Mouse (Mus musculus) ES-E14 (cell line): ENCODE data around the gene Gm5580. TPM values are rescaled to one million over a fixed set of nuclear protein-coding genes. Genes with fewer than 3 reads are reported as not detected.
A peak's percentile ranks its signal among the peaks of the same experiment; 100 is the strongest.
"Not testable (repeated sequence)": the region's sequence is repeated elsewhere in the genome, so short reads cannot be mapped to it uniquely, and the experiment has no call there.

Experiments
- DNase-seq: peaks from one replicate; pipeline ENCODE4 v3.0.0-alpha.2; 2013; ENCODE audit warnings: low read depth, low spot score
- H3K27ac ChIP-seq: 2 replicates; pipeline ENCODE4 v1.5.1; 2012; ENCODE audit warnings: low read depth, mild to moderate bottlenecking, low read length, moderate library complexity, mixed read lengths; ENCODE audit not compliant: poor library complexity, insufficient read depth, severe bottlenecking
- H3K36me3 ChIP-seq: 2 replicates; pipeline ENCODE4 v1.6.1; 2012; ENCODE audit warnings: mild to moderate bottlenecking, low read length, moderate library complexity, mixed read lengths; ENCODE audit not compliant: control insufficient read depth, poor library complexity, insufficient read depth, severe bottlenecking
- H3K4me1 ChIP-seq, 2 experiments: fragments of 150-350 bp in 1 of 2; sonication (generic) in 1 of 2; 2 replicates each; pipeline ENCODE4 v1.6.1; 2012; ENCODE audit warnings: low read length in 2 of 2, mild to moderate bottlenecking in 1 of 2, mixed read lengths in 1 of 2; ENCODE audit not compliant: control insufficient read depth in 2 of 2, insufficient read depth in 2 of 2, poor library complexity in 1 of 2
- H3K4me3 ChIP-seq, 2 experiments: fragments of 150-350 bp in 1 of 2; sonication (generic) in 1 of 2; 2 replicates each; pipeline ENCODE4 v1.5.1; 2012; ENCODE audit warnings: low read length in 2 of 2, low read depth in 1 of 2, mild to moderate bottlenecking in 1 of 2, mixed read lengths in 1 of 2; ENCODE audit not compliant: insufficient read depth in 1 of 2, poor library complexity in 1 of 2, severe bottlenecking in 1 of 2
- H3K9ac ChIP-seq: 2 replicates; pipeline ENCODE4 v1.6.1; 2012; ENCODE audit warnings: low read depth, mild to moderate bottlenecking, low read length, mixed read lengths; ENCODE audit not compliant: poor library complexity, insufficient read depth, severe bottlenecking
- H3K9me3 ChIP-seq: fragments of 150-350 bp; sonication (generic); 2 replicates; pipeline ENCODE4 v1.6.1; 2012; ENCODE audit warnings: low read depth, mild to moderate bottlenecking, low read length; ENCODE audit not compliant: control insufficient read depth, insufficient read depth
- CHD2 ChIP-seq: IDR thresholded peaks from 2 replicates; pipeline ENCODE4 v1.6.1; 2014; ENCODE audit warnings: mild to moderate bottlenecking, low read depth, low read length, inconsistent platforms
- HCFC1 ChIP-seq: IDR thresholded peaks from 2 replicates; pipeline ENCODE4 v1.6.1; 2012; ENCODE audit warnings: low read length, inconsistent platforms, borderline replicate concordance; ENCODE audit not compliant: insufficient read depth
- MAFK ChIP-seq: IDR thresholded peaks from 2 replicates; pipeline ENCODE4 v1.6.1; 2014; ENCODE audit warnings: mild to moderate bottlenecking, low read depth, low read length, inconsistent platforms; ENCODE audit not compliant: insufficient read depth
- ZC3H11A ChIP-seq: IDR thresholded peaks from 2 replicates; pipeline ENCODE4 v1.6.1; 2012; ENCODE audit warnings: low read depth, mild to moderate bottlenecking, inconsistent platforms, low read length, borderline replicate concordance
- ZNF384 ChIP-seq: IDR thresholded peaks from 2 replicates; pipeline ENCODE4 v1.6.1; 2012; ENCODE audit warnings: low read depth, low read length, inconsistent platforms
- in situ Hi-C, 2 experiments: fragments of 600-800 bp; cut with MboI; formaldehyde crosslinking; loops; one replicate each; pipeline ENCODE4 v1.15.1; 2025; ENCODE audit warnings: low sequenced_read_pairs in 2 of 2, inconsistent platforms in 1 of 2; ENCODE audit not compliant: unreplicated experiment in 2 of 2
- total RNA-seq: library from RNA; depleted of rRNA; stranded (reverse); fragments of 300-350 nt; gene quantifications from 2 replicates; pipeline ENCODE4 v1.2.3, GENCODE M21; 2012; rRNA removed

Gene Gm5580
- total RNA-seq: 30.2 and 40.1 TPM in 2 replicates

DNA sequence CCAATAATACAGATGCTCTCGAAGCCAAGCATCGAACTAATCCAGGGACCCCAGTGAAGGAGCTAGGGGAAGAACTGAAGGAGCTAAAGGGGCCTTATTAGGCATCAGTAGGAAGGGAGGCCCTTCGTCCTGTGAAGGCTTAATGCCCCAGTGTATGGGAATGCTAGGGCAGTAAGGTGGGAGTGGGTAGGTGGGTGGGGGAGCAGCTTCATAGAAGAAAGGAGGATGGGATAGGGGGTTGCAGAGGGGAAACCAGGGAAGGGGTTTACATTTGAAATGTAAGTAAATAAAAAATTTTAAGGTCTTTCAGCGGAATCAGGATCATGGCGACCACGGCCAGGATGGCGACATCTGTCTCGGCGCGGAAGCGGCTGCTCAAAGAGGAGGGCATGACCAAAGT, at the start of gene Gm5580:
Gene Gm5580, plus strand, starts transcription at position 301 of the 400 bp plus-strand sequence.
- not testable (repeated sequence) for H3K4me1 ChIP-seq, H3K36me3 ChIP-seq, H3K4me3 ChIP-seq, DNase-seq, H3K9ac ChIP-seq, H3K27ac ChIP-seq, H3K9me3 ChIP-seq
- in situ Hi-C loops: loop anchor here (25.0 kb wide), 1 partner anchor 264 kb away; no protein-coding TSS in a partner anchor

DNA sequence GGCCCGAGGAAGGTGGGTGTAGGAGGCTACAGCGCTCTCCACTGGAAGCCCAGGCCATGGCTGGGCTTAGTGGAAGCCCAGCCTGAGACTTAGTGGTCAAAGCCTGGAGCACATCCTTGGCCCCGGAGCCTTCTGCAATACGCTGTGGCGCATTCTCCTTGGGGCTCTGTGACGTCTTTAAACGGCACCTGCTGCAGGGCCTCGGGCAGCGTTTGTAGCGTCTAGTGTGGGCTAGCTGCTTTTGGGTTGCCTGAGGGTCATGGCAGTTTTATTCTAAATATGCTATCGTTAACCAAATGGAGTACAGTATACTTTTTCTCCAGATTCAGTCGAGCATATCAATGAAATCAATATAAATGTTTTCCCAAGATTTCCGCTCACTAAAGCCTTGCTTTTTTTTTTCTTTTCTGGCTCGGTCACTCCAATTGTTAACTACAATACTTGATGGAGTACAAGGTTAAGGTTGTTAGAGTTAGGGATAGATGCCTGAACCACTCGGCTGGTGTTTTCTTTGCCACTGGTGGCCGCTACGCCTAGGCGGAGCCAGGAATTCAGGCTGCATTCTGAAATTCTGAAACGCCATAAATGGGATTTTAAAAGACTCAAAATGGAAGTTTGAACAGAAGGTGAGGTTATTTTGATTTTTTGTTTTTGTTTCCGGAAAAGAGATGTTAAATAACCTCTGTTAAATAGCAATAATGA, 44.5 kb upstream of the Gm5580 start, which contains the start of gene Olfr212:
Gene Olfr212, plus strand, starts transcription at position 215 of the 702 bp plus-strand sequence.
- H3K4me1 ChIP-seq, H3K9me3 ChIP-seq, H3K36me3 ChIP-seq, H3K9ac ChIP-seq, DNase-seq, H3K4me3 ChIP-seq, in situ Hi-C loops, H3K27ac ChIP-seq: not testable (repeated sequence)

DNA sequence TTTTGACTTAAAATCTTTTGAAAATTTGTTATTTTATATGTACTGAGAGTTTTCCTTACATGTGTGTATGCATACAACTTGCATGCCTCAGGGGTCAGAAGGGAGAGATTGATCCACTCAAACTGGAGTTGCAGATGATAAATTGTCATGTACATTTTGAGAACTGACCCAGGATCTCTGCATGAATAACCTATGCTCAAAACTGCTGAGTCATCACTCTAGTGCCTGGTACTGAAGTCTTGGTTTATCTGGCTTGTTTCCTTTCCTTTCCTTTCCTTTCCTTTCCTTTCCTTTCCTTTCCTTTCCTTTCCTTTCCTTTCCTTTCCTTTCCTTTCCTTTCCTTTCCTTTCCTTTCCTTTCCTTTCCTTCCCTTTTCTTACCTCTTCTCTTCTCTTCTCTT, 36.1 kb upstream of the Gm5580 start:
- Histone ChIP-seq H3K4me1 (no peaks in the 10 kb centered on the region), H3K4me3 (no peak overlapping the region), H3K27ac (no peak overlapping the region), H3K9me3 (no peaks in the 10 kb centered on the region), H3K9ac (no peak overlapping the region), H3K36me3 (no peaks in the 10 kb centered on the region)
- TF ChIP-seq CHD2 (no peak), MAFK (peak; percentile 95)
- no peak for DNase-seq
- in situ Hi-C loops: no loop called here

DNA sequence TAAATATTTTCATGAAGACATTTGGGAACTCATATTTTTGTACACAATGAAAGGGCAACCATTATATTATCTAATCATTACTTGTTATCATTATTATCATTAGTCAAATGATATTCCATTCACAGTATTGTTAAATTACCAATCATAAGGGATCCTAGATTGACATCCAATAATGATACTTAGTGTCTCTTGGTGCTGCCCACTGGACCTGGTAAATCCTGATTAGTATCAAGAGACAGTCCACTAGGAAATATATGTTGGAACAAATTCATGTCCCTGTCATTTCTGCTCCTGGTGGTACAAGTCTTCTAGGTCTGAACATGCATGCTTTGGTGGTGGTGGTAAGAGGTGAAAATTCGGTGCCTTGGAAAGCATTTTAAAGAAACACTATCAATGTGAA, 12.8 kb upstream of the Gm5580 start, which contains the start of gene Olfr213:
Gene Olfr213, plus strand, starts transcription at position 301 of the 400 bp plus-strand sequence.
- no peak for DNase-seq
- no peaks in the 10 kb centered on the region for H3K4me1 ChIP-seq
- no peak within 1 kb of the TSS for H3K27ac ChIP-seq
- TF ChIP-seq ZNF384 (no peak), MAFK (no peak), CHD2 (no peak), ZC3H11A (no peak), HCFC1 (no peak)
- H3K9me3 ChIP-seq: no peaks in the 10 kb centered on the region
- H3K36me3 ChIP-seq: no peaks in the 10 kb centered on the region
- H3K9ac ChIP-seq: no peak within 1 kb of the TSS
- in situ Hi-C loops: no loop called here
- no peak within 1 kb of the TSS for H3K4me3 ChIP-seq

DNA sequence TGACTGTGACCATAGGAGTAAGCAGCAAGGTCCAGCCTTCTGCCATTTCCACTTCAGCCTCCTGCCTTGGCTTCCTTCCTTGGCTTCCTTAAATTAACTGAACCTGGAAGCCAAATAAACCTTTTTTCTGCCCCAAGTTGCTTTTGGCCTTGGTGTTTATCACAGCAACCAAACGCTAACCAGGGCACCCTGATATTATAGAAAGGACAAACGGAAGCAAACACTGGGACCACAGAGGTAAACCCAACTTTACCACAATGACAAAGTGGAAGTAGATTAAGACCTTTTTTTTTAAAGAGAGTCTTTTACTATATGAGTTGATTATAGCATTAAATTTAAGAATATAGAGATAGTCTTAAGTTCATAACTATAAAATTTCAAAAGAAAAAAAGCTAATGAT, 8.4 kb upstream of the Gm5580 start:
- Histone ChIP-seq H3K4me1 (no peaks in the 10 kb centered on the region), H3K9me3 (no peaks in the 10 kb centered on the region), H3K9ac (no peak overlapping the region), H3K27ac (no peak overlapping the region), H3K4me3 (no peak overlapping the region), H3K36me3 (no peaks in the 10 kb centered on the region)
- in situ Hi-C loops: no loop called here
- TF ChIP-seq ZNF384: no peak
- TF ChIP-seq HCFC1: no peak
- no peak for TF ChIP-seq CHD2
- TF ChIP-seq ZC3H11A: no peak
- no peak for TF ChIP-seq MAFK
- no peak for DNase-seq
